Mouse (Mus musculus): ENCODE measurements around the gene Rnft2. TPM values are rescaled to one million over a fixed set of nuclear protein-coding genes. Genes with fewer than 3 reads are reported as not detected.

The Rnft2 gene
- polyA plus RNA-seq, 1 experiment, result 0.66 TPM

DNA sequence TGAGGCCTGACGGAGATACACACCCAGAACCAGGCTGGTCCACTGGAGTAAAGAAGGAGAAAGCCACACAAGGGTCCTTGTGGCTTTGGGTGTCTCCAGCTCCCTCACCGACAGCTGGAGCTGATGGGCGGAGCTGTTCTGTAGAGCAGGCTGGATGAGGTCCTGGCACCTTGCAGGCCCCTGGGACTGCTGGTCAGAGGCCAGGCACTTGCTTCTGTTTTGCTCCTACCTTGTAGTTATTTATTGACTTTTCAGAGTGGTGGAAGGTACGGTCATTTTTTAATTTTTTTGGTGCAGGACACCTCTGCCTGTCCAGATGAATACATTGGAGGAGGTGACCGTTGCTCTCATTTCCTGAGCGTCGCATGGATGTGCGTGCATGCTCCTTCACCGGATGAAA lies 16.3 kb upstream of the Rnft2 start:
- TF ChIP-seq GATA1 (IDR thresholded peaks at IDR 0.05; ENCODE audit: low read length), result no peak

DNA sequence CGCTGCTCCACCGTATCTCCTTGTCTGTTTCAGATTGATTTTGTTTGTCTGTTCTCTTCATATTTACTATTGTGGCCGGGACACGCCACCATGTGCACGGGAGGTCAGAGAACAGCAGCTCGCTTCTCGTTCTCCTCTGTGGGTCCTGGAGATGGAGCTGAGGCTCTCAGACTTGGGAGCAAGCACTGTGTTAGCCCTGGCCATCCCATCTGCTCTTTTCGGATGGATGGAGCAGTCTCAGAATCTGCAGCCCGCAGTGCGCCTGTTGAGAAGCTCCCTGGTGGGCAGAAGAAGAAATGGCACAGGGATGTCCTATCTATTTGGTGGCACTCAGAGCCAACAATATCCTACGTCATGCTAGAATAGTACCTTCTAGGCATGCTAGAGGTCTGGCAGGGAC lies 15.7 kb upstream of the Rnft2 start:
- TF ChIP-seq GATA1 (IDR thresholded peaks at IDR 0.05; ENCODE audit: low read length), result no peak

DNA sequence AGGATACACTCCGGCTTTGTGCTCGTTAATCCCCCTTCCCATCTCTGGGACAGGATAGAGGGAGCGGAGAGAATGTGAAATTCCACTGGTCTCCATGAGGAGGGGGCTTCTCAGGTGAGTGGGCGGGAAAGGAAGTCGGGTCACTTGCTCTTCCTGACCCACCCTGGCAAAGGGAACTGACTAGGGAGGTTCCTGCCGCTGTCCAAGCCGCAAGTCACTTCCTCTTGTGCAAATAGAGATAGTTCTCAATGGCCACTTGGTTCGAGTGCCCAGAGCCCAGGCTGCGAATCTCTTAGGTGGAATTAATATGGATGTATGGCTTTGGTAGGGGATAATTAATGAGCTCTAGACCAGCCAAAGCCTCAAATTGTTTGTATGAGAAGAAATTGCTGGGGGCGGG lies 15.1 kb upstream of the Rnft2 start:
- TF ChIP-seq GATA1 (IDR thresholded peaks at IDR 0.05; ENCODE audit: low read length), result no peak

GRCm38 (mm10) chr5:118259636-118260035 lies 14.7 kb upstream of the Rnft2 start:
- TF ChIP-seq GATA1 (IDR thresholded peaks at IDR 0.05; ENCODE audit: low read length), result no peak

DNA sequence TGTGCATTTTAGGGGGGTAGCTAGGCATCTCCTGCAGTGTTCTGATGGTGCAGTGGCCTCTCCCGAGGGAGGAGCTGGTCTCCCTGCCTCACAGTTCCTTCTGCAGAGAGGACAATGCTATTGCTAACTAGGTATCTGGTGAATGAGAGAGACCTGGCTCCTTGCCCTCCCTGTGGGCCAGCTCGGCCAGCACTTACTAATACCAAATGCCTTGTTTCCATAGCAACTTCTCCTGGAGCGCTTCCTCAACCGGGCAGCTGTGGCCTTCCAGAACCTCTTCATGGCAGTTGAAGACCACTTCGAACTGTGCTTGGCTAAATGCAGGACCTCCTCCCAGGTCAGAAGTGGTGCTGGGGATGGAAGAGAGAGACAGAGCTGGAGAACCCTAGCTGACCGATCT lies 14.2 kb upstream of the Rnft2 start:
- TF ChIP-seq GATA1 (IDR thresholded peaks at IDR 0.05; ENCODE audit: low read length), result no peak

GRCm38 (mm10) chr5:118256981-118257380 lies 12.1 kb upstream of the Rnft2 start:
- no peak for TF ChIP-seq GATA1 (IDR thresholded peaks at IDR 0.05; ENCODE audit: low read length)

DNA sequence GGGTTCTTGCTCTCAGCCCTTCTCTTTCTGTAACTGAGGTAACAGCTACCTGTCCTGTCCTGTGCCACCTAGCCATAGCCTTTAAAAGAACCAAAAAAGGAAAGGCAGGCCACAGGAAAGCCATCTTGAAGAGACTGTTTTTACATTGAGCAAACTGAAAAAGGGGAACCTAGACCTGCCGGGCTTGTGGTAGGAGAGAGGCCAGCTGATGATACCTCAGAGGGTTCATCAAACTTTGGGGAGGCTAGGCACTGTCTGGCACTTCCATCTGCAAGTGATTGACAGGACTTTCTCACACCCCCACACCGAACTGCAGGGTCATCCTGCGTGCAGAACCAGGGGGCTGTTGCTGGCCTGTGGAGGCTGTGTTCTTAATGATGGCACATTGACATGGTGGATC lies 8.6 kb upstream of the Rnft2 start:
- TF ChIP-seq GATA1 (IDR thresholded peaks at IDR 0.05; ENCODE audit: low read length), result no peak

DNA sequence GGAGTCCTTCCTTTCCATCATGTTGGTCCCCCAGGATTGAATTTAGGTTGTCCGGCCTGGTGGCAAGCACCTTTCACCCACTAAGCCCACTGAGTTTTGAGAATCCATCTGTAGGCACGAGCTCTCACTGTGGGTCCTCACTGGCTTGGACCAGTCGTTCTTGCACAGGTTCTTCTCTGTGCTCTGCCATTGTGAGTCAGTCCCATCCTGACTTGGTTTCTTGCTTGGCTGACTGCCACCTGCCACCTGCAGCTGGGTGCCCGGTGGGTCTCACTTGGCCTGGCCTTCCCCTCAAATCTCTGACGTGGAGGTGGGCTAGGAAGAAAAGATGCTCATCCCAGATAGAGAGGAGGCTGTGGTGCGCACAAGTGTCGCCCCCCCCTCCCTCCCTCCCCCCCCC lies 6.1 kb upstream of the Rnft2 start:
- no peak for TF ChIP-seq GATA1 (IDR thresholded peaks at IDR 0.05; ENCODE audit: low read length)

- no peak for TF ChIP-seq GATA1 (IDR thresholded peaks at IDR 0.05; ENCODE audit: low read length)
These were observed 2.5 kb upstream of the Rnft2 start for GRCm38 (mm10) chr5:118247378-118247777.

GRCm38 (mm10) chr5:118245606-118246308 lies 841 bp upstream of the Rnft2 start:
- TF ChIP-seq GATA1 (IDR thresholded peaks at IDR 0.05; ENCODE audit: low read length), result no peak

DNA sequence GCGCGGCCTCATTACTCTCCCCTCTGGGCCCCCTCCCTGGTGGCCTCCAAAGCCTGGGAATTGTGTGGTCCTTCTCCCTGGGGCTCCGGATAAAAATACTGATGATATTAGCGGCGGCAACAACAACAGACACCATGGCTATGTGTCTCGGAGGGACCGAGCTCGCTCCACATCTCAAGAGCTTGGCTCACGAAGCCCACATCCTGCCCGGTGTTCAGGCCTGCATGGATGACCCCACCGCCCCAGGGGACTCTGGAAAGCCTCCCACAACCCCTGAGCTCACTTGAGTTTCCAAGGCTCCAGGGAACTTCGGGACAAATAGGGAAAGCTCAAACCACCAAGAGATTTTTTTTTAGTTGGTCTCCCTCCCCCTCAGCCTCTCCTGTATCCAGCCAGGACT lies 5.2 kb downstream of the Rnft2 start:
- no peak for TF ChIP-seq GATA1 (IDR thresholded peaks at IDR 0.05; ENCODE audit: low read length)

DNA sequence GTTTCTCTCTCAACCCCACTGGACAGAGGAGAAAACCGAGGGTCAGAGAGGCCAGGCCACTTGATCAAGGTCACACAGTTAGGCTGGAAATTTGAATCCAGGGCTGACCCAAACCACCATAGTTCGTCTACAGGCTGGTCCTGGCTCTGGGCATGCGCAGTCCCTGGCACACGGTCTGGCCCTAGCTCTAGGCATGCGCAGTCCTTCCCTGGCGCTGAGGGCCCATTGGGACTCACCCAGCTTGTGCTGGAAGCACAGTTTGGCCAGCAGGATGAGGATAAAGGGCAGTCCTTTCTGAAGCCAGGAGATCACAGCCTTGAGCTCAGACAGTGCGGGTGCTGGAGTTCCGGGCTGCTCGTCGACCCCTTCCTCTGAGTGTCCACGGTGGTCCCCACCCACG lies 8.0 kb downstream of the Rnft2 start:
- TF ChIP-seq GATA1 (IDR thresholded peaks at IDR 0.05; ENCODE audit: low read length), result no peak

GRCm38 (mm10) chr5:118230071-118230611 lies 14.8 kb downstream of the Rnft2 start:
- no peak for TF ChIP-seq GATA1 (IDR thresholded peaks at IDR 0.05; ENCODE audit: low read length)

DNA sequence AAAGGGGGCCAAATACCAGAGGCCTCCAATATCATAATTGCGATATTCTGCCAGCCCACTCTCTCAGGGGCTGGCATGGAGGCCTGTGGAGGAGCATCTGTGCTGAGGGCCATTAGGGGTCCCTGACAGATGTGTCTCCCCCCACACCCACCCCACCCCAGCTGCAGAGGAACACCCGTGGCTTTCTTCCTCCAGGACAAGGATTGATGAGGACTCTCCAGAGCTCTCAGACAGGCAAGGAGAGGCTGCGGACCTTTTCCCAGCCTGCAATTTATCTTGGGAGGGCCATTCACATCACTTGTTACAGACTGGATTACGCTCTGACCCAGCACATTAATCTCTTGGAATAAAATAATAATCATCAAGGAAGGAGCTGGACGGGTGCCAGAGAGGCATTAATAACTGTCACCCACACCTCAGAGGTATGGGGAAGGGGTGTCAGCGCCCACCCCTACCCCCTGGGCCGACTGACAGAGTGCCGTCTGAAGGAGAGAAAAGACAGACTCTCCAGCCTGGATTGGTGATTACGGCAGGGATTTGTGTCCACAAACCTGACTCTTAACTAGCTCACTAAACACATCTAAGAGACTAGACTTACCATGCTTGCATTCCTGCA lies 21.7 kb downstream of the Rnft2 start:
- TF ChIP-seq GATA1 (IDR thresholded peaks at IDR 0.05; ENCODE audit: low read length), result no peak

GRCm38 (mm10) chr5:118217410-118217809 lies 27.5 kb downstream of the Rnft2 start:
- TF ChIP-seq GATA1 (IDR thresholded peaks at IDR 0.05; ENCODE audit: low read length), result no peak

DNA sequence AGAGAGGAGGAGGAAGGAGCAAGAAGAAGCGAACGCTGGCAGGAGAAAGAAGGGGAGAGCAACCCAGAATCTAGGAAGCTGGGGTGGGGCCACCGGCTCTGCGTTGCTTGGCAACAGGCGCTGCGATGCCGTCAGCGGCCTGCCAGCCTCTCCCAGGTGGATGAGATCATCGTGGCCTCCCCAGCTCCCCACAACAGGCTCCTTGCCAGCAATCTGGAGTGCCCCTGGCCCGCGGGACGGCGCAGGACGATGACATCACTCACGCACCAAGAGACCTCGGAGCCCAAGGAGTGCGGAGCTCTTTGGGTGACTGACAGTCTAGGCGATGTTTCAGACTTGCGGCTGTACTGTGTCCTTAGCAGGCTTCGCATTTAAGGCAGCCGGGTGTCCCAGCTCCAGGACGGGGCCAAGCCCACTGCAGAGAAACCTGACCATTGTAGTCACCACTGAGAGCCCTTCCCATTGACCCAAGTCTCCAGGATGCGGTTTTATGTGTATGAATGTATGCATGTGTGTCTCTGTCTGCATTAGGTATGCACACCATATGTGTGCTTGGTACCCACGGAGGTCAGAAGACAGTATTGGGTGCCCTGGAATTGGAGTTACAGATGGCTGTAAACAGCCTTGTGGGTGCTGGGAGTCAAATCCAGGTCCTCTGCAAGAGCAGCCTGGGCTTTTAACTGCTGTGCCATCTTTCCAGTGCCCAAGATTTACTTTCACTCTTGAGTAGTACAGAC lies 30.3 kb downstream of the Rnft2 start:
- no peak for TF ChIP-seq GATA1 (IDR thresholded peaks at IDR 0.05; ENCODE audit: low read length)
